Mouse (Mus musculus) left cerebral cortex, adult 8-10 months (tissue): ENCODE data around the gene Gm20388. TPM values are rescaled to one million over a fixed set of nuclear protein-coding genes. Genes with fewer than 3 reads are reported as not detected.

Experiments used
- DNase-seq, 2 experiments: peaks; one replicate each; pipeline ENCODE4 v3.0.0; 2022; ENCODE audit warnings: low spot score in 2 of 2
- total RNA-seq, 4 experiments: library from RNA; stranded (reverse); gene quantifications; 2 replicates each; pipeline ENCODE4 v1.2.4; 2022

Gm20388 gene
- total RNA-seq, 4 experiments from 2014 or later = 10.4 to 20.8 (median 16.4) TPM

DNA sequence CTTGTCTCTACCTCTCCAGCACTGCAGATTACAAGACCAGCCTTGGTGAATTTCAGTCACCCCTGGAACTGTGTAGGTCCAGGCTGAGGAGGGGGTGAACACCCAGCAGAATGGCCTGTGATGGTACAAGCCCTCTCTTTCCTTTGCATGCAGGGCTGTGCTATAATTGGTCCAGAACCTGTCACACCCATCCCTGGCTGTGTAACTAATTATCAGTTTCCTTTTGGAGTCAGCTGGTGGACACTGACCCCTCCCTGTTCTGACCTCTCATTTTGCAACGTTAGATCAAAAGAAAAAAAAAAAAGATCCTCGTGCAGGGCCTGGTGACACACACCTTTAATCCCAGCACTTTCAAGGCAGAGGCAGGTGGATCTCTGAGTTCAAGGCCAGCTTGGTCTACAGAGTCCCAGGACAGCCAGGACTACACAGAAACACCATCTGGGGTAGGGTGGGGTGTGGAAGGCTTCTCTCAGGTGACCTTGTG, 2032.5 kb downstream of the Gm20388 start:
- DNase-seq = no peak

DNA sequence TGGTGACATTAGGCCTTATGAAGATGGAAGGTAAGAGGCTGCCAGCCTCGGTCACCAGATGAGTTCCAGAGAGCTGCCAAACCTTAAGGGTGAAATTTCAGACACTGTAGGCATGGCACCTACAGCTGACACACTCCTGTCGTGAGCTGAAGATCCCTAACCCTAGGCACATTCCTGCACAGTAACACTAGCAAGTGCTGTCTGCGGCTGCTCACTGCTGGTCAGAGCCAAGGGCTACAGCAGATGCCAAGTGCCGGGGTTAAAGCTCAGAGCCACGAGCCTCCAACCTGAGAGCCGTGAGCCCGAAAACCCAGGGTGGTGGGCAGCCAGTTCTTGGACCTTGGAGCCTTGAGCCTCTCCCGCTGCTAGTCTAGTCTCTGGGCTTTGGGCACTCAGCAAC, 2033.1 kb downstream of the Gm20388 start:
- DNase-seq = no peak

DNA sequence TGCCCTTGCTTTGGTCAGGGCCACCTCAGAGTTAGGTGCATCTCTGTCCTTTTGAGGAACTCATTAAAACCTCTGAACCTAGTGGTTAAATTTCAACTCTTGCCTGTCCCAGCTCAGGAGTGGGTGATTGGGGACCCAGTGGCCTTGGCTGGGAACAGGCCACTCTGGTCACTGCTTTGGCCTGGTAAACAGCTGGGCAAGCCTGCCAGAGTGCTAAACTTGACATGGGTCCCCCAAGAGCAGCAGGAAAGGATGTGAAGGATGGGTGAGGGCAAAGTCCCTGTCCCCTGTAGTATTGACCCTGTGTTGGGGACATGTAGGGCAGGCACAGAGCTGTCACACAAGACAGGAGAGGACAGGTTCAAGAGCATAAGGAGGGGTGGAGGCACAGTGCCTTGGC, 2034.2 kb downstream of the Gm20388 start, which contains the start of gene Car5a:
TSS of gene Car5a (minus strand) at position 74 of the 400 bp plus-strand sequence.
- no peak for DNase-seq

- DNase-seq = no peak
Measured at GRCm38 (mm10) chr8:121946351-121946750, 2035.7 kb downstream of the Gm20388 start.

DNA sequence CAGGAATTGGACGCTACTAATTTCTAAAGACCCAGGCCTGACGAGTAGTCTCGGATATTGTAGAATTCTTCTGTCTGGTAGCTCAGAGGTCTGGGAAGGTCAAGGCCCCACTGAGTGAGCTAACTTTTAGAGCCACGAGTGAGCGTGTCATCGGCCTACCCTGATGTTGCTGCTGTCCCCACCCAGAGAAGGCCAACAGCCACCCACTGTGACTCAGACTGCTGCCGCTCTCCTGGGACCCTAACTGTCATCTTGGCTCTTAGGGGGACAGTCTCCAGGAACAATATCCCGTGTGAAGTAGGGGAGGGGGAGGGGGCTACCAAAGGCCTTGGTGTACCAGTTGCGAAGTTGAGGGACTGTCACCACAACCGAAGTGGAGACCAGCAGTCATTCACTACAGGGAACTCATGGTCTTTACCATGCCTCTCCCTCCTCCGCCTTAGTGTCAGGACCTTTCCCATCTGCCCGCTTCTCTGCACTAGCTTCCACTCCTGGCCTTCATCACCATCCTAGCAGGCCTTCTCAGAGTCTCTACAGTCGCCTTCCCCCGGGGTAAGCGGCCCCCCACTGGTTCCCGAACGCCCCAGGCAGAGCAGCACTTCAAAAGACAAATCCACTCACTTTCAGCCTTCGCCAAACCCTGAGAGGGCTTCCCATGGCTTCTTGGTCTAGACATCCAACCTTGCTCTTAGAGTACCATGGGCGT, 2036.6 kb downstream of the Gm20388 start:
- DNase-seq = no peak

GRCm38 (mm10) chr8:121947753-121948141, 2037.1 kb downstream of the Gm20388 start:
- peak in 1 of 2 experiments; percentile 80 for DNase-seq

GRCm38 (mm10) chr8:121948321-121949145, 2037.9 kb downstream of the Gm20388 start:
- DNase-seq = no peak

- no peak for DNase-seq
Measured at GRCm38 (mm10) chr8:121949222-121949800, 2038.7 kb downstream of the Gm20388 start, which contains the start of gene Banp. Gene Banp (plus strand): TSS chr8:121949750.

- peak; percentile 96 to 99 for DNase-seq
Measured at GRCm38 (mm10) chr8:121949941-121950748, 2039.5 kb downstream of the Gm20388 start.

GRCm38 (mm10) chr8:121950749-121951655, 2040.4 kb downstream of the Gm20388 start:
- peak in 1 of 2 experiments; percentile 61 for DNase-seq

DNA sequence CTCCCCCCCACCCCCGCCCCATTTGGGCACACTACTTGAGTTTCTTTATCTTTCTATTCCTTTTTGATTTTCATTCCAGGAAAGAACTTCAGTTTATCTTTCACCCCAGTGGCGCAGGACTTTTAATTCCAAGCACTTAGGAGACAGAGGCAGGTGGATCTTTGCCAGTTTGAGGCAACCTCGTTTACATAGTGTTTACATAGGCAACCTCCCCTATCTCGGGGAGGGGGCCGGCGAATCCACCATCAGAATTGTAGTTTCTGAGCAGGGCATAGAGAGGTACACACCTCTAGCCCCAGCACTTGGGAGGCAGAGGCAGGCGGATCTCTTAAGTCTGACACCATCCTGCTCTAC, 2041.0 kb downstream of the Gm20388 start:
- no peak for DNase-seq

- DNase-seq = no peak
Measured at GRCm38 (mm10) chr8:121952122-121952521, 2041.5 kb downstream of the Gm20388 start.

DNA sequence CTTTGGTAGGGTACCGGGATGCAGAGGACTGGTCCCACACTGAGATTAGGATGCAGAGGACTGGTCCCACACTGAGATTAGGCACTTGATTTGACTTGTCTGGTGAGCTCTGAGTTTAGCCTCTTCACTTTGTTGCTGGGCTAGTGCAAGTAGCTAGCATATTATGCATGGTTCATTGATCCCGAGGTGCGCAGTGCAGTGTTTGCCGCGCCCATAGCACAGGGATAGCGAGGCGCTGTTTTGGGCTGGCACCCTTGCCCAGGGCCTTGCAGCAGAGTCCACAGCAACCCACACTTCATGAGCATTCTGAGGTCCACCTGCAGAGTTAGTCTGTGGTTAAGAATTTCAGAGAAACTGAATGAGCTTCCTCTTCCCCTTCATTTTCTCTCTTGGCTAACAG, 2042.2 kb downstream of the Gm20388 start:
- no peak for DNase-seq

- no peak for DNase-seq
Measured at GRCm38 (mm10) chr8:121953821-121954545, 2043.3 kb downstream of the Gm20388 start.

- no peak for DNase-seq
Measured at GRCm38 (mm10) chr8:121954981-121955555, 2044.4 kb downstream of the Gm20388 start.

DNA sequence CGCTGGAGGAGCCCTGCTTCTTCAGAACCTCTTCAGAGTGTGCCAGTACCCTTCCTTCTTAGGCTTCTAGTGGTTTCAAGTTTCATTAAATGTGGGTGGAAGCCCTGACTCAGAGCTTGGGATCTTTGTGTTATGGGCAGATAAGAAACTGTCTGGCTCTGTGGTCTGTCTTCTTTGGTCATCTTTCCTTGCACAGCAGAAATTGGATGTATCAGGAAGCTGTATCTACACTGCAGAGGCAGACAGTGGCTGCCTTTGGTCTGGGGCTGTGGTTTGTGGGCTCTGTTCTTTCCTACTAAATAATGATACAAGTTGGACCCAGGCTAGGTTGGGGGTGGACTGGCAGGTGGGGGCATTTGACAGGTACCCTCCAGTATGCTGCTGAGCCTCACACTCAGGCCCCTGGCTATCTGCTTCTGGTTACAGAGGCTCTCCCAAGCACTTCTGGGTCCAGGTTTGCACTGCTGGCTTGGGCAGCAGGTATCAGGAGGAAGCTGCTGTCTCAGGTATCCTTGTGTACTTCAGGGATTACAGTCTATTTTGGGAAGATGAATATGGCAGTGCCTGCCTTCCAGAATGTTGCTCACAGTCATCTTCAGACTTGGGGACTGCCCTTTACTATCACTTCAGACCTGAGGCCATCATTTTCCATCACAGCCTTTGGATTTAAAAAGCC, 2045.3 kb downstream of the Gm20388 start:
- no peak for DNase-seq

DNA sequence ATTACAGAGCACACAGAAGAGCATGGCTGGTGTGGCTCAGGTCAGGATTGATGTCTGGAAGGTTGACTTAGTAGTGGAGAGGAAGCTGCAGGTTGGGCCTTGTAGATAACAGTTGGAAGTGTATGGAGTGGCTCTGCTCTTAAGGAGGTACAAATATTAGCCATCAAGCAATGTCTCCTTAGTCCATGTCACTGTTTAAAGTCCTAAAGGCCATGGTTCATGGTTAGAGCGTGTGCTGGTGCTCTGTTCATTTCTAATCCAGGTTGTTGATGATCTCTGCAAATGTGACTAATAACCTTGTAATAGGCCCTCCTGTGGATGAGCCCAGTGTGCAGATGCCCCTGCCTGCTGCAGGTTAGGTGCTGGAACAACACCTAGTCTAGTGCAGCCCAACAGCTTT, 2047.8 kb downstream of the Gm20388 start:
- no peak for DNase-seq

DNA sequence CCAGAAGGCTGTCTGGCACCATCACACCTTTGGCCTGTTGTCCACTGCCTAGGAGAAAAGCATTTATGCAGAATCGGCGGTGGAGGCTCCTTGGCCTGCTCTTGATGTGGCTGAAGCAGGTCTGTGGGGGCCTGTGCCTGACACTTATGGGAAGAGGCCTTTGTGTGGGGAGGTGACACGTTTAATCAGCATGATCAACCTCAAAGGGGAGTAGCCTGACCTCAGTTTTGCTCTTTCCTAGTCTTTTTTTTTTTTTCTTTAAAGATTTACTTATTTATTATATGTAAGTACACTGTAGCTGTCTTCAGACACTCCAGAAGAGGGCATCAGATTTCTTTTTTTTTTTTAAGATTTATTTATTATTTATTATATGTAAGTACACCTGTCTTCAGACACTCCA, 2052.3 kb downstream of the Gm20388 start:
- no peak for DNase-seq
